Mouse (Mus musculus) right cerebral cortex, postnatal 4 days (tissue): ENCODE results near the gene Ncf1.

Experiments used
- DNase-seq: peaks from one replicate; pipeline ENCODE4 v3.0.0-alpha.2; 2022

Ncf1 gene

DNA sequence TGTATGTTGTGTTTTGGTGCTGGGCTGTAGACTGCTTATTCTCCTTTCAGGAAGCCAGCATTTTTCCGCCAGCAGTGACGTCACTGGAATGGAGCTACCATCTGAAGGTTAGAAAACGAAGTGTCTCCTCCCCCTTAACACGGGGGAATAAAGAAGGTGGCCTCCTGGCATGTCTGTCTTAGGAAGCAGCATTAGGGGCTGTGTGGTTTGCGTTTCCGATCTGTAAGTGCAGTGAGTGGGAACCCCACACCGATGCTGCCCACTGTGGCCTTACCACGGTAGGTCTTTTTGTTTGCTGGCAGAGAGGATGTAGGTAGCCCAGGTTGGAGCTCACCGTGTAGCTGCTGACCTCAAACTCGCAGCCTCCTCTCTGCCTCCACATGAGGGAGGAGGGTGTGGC, 22.7 kb downstream of the Ncf1 start:
- DNase-seq: no peak

DNA sequence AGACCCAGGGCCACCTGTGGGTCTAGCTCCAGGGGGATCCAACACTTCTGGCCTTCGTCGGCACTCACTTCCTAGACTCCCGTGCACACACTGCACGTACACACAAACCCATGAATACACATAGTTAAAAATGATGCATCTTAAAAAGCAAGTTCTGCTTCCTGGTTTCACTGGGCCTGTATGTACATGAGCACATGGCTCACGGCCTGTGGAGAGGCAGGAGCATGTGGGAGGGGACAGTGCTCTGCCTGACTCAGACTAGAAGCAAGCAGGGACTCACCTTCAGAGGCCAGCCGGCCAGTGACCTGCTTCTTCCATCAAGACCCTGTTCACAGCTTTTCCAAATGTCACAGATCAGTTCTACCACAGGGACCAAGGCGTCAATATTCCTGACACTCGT, 35.8 kb downstream of the Ncf1 start:
- DNase-seq: no peak

DNA sequence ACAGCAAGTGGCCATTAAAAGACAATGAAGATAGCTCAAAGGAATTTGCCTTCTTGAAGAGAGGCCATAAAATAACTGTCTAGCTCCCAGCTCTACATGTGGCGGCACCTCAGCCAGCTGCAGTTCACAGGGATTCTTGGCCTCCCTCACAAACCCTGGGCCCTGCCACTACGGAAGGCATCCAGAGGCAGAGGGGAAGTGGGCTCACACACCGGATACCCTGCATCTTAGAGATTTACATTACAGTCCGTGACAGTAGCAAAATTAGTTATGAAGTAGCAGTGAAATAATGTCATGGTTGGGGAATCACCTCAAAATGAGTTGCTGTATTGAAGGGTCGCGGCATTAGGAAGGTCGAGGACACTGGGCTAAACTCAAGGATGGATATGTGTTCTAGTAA, 40.9 kb downstream of the Ncf1 start:
- DNase-seq: no peak

DNA sequence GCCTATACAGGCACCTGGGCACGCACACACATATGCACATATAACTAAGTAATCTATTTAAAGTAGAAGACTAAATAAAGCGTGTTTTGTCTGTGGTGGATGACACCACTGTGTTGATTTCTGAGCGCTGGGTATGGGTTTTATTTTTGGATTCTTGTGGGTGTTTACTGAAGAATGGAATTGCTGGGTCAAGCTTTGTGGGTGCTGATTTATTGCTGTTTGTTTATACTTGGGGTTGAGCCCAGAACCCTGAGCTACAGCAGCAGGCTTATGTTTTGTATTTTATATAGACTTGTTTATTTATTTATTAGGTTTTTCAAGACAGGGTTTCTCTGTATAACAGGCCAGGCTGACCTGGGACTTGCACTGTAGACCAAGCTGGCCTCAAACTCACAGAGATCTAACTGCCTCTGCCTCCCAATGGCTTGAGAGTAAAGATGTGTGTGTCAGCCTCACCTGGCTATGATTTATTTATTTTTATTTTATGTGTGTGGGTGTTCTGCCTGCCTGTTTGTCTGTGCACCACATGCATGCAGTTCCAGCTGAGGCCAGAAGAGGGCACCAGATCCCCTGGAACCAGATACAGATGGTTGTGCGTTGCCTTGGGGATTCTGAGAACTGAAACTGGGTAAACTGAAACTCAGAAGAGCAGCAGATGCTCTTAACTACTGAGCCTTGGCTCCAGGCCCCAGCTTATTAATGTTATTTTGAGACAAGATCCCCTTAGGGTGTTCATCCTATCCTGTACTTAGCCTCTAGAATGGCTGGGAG, 42.3 kb downstream of the Ncf1 start:
- DNase-seq: peak; percentile 54

DNA sequence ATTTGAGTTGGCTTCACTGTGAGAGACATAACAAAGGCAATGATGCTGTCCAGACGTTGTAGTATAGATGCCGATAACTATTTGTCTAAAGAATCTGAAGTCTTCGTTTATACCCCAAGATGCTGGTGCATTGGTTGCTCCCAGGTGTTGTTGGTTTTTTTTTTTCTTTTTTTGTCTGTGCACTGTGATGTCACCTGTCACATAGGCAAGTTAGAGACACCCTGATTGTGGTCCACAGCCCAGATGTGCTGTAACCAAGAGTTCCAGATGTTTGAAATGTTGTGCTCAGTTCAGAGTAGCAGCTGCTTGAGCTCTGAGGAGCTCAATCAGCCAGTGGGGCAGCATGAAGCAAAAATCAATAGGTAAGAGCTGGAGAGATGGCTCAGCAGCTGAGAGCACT, 43.4 kb downstream of the Ncf1 start:
- DNase-seq: no peak

DNA sequence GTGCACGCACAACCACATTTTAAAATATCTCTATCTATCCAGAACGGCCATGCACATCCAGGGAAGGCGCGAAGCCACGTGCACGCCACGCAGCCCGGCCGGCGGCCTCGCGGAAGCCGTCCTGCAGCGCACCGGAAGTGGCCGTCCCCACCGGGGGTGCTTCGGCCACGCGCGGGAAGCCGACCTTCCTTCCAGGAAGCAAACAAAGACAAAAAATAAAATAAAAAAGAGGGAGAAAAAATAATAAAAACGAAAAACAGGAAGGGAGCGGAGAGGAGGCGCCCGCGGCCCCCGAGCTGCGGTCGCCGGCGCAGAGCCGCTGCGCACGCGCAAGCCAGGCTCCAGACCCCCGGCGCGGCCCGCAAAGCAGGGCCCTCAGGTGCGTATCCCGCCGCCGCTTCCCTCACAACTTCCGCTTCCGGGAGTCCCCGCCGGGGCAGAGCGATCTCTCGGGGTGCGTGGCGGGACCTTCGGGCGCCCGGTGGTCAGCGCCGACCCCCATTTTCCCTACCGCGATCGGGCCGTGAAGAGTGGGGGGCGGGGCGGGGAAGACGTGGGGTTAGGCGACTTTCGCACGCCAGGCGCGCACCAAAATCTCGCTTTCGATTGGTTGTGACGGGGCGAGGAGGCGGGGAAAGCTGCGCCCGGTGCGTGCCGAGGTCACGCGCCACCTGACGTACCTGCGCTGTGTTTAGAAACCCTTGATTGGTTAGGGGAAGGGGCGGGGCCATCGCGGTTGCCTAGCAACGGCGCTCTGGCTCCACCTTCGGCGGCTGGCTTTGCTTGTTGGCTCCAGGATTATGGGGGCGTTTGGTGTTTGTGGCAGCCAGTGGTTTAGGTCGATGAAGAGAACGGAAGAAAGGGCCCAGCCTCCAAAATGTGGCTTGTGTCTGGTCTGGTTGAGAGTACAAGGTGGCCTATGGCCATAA, 45.3 kb downstream of the Ncf1 start, which contains the start of gene Gtf2ird2:
Gene Gtf2ird2 (plus strand): TSS at position 140 of the 929 bp plus-strand sequence.
- DNase-seq: peak; percentile 97

DNA sequence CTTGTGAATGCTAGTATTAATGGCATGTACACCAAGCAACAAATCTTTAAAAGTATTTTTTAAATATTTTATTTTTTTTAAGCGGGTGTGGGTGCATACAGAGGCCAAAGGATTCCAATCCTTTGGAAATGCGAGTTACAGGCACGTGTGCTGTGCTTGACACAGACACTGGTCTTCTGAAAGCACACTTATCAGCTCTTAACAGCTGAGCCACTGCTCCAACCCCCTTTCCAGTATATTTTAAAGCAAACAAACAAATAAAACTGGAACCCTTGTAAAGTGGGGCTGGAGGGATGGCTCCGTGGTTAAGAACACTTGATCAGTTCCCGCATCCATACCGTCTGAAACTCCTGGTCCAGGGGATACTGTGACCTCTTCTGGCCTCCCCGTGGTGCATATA, 46.3 kb downstream of the Ncf1 start:
- DNase-seq: no peak

DNA sequence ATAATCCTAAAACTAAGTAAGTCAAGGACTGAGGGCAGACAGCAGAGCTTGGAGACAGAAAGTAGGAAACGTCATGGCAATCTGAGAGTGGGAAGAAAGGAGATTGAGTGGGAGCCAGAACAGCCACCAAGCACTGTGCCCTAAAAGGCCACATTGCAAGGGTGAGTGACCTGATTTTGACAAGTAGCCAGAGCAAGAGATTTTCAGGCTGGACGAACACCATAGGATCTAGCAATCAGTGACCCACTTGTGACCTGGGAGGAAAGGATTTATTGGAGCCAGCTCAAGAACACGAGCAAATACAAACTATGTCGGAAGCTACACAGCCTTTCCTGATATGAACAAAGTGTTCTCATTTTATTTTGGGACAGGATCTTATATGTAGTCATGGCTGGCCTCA, 46.7 kb downstream of the Ncf1 start:
- no peak for DNase-seq

DNA sequence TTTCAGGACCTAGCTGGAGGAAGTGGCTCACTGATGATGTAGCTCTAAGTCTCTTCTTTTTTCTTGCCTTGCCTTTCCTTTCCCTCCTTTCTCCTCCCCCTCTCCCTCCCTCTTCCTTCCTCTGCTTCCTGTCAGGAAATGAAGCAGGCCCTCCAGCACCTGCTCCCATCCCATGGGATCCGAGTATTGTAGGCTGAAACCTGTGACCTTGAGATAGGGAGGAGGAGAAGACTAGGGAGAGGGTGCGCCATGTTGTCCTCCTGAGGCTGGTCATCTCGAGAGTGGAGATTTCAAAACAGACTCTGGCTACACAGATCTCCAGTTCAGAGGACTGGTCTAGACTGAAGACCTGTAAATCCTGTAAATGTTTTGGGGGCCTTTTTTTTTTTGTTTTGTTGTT, 47.3 kb downstream of the Ncf1 start:
- DNase-seq: no peak

DNA sequence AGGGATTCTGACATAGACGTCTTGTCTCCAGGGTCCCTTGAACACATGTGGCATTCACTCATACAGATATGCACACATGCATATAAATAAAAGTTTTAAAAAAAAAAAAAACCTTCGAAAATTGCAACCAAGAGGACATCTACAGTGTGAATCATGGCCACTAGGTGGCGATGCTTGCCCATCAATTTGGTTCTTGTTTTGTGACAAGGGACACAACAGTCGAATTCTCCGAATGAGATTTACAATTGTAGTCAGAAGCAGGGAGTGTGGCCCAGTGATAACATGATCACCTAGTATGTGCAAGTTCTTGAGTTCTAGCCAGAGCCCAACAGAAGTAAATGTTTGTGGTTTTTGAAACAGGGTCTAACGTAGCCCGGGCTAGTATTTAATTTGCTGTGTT, 49.6 kb downstream of the Ncf1 start:
- peak; percentile 85 for DNase-seq

DNA sequence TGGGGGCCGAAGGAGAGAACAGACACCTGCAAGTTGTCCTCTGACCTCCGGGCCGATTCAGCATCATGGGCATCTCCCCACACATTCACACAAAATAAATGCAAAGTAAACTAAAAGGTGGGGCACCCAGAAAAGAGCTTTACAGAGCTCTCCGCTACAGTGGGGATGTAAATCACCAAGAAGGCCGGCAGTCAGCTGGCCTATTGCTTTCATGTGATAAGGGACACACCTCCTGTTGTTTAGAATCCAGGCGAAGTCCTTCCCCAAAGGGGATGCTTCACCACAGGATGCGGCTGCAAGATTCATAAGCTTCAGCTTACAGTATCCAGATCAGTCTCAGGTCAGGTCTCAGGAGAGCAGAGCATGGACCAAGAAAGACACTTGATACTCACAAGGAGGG, 50.9 kb downstream of the Ncf1 start:
- no peak for DNase-seq

DNA sequence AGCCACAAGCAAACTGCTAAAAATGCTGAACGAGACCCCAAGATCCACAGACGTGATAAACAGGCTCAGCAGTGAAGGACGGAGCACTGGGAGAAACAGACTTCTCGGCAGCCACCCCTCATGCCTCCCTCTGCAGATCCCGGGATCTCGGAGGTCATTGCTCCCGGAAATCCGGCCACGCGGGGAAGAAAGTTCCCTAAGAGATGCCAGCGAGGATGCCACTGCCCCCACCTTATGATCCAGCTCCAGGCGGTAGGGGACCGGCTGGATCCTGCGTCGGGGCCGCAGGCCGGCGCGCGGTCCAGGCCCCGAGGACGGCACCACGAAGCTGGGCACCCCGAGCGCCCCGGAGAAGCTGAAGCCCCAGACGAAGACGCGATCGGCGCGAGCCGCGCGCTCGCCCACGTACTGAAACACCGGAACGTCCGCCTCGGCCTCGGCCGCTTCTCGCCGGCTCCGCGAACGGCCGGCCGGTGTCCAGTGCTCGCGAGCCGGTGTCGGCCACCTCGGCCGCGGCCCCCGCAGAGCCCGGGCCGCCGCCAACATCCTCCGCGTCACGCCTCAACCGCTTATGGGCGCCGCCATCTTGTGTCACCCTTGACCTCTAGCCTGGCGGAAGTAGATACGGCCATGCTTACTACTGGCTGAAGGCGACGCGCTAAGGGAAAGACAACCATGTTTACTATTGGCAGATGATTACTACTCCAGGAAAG, 53.1 kb downstream of the Ncf1 start, which contains the start of gene Rcc1l:
Gene Rcc1l (minus strand): TSS at position 606 of the 713 bp plus-strand sequence.
- DNase-seq: peak; percentile 81

DNA sequence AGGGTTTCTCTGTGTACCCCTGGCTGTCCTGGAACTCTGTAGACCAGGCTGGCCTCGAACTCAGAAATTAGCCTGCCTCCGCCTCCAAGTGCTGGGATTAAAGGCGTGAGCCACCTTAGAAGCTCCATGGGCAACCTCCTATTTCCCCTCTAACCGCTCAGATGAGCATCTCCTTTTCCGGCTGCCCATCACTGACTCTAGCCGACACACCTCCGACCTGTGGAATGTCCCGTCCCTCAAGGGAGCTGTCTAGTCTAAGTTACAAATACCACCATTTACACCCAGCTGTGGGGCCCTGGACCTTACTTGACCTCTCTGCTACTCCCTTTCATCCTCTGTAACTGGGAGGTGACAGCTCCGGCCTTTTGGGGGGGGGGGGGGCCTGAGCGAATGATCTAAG, 53.7 kb downstream of the Ncf1 start:
- DNase-seq: no peak

DNA sequence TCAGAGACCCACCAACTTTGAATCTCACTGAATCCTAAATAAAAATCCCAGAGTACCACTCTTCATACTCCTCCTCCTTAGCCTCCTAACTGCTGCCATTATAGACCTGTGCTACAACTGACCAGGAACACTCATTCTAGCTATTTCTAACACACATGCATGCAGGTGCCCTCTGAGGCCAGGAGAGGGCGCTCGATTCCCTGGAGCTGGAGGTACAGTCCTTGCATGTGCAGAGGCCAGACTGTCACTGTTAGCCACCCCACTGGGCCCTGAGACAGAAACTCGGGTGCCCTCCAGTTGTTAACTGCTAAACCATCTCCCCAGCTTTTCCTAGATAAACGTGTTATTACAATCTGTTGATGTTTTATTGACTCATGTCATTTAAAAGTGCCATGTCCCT, 56.2 kb downstream of the Ncf1 start:
- peak; percentile 34 for DNase-seq

DNA sequence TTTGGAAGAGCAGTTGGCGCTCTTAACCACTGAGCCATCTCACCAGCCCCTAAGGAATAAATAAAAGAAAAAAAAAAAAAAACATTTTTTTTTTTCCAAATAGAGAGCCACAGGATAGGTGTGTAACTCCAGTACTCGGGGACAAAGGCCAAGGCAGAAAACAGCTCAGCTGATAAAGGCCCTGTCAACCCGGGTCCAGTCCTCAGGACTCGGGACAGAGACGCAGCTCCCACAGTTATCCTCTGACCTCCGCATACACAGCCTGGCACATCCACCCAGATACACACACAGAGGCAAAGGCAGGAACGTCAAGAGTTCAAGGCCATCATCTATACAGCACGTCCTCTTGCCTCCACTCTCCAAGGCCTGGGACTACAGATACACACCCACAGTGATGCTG, 59.3 kb downstream of the Ncf1 start:
- DNase-seq: no peak
